Comparison of ENCODE assay signal across 21 mouse cellular contexts in the genomic region with DNA sequence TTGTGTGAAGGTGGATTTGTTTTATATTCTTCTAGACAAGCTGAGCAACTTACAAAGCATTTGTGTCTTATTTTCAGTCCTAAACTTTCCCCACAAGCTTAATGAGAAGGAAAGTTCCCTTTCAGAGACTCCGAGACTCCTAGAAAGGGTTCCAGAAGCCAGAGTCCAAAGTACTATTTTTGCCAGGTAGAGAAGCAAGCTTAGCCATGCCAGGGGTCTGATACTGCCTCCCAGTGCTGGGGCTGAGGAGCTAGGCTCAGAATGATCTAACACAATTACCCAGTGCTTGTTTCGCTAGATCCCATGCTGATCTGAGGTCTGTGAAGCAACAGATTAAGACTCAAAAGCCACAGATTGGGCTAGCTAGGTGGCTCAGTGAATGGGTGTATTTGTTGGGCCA.
DNase-seq lines count a peak whose midpoint lies in the region.
"Had no signal": no experiment of that assay in that cellular context is flagged by ENCODE, and none has a peak within 500 bp of the region (broad histone marks: within the 10 kb centered on the region; RNA-seq: fewer than 3 reads in every experiment).

No protein-coding gene starts in this region.

- no peaks in the 10 kb centered on the region for H3K36me3 ChIP-seq in heart, embryonic 10.5 days
- H3K36me3 ChIP-seq: forebrain, embryonic 10.5 days; heart, embryonic 12.5 days; hindbrain, embryonic 12.5 days; hindbrain, embryonic 15.5 days had no signal

- no peak for DNase-seq in heart, embryonic 10.5 days (ENCODE audit: low spot score)
- no peak for DNase-seq in heart, adult 11 months
- DNase-seq in kidney, adult 11 months, result peak; percentile 48
- no peak for DNase-seq in kidney, adult 18-20 months
- DNase-seq in kidney, adult 9 months, result peak; percentile 71
- no peak for DNase-seq in kidney, postnatal 10 days
- DNase-seq in kidney, postnatal 36 days, result peak; percentile 52 to 67
- no peak for DNase-seq in adrenal gland, adult (ENCODE audit: inconsistent age in 2 of 2, low spot score in 1 of 2)
- DNase-seq: adrenal gland, postnatal 10 days; adrenal gland, postnatal 36 days; cerebellum, adult 18-20 months; cerebellum, adult 9-10 months; cerebellum, postnatal 14 days; gastrocnemius, postnatal 10 days; gastrocnemius, postnatal 36 days; heart, postnatal 14 days had no signal

- peaks cover 13% of the 10 kb centered on the region for H3K4me1 ChIP-seq in heart, embryonic 10.5 days
- H3K4me1 ChIP-seq: forebrain, embryonic 13.5 days; hindbrain, embryonic 12.5 days; hindbrain, embryonic 15.5 days had no signal

- no peaks in the 10 kb centered on the region for H3K9me3 ChIP-seq in heart, embryonic 10.5 days
- H3K9me3 ChIP-seq: forebrain, embryonic 10.5 days; forebrain, embryonic 13.5 days; heart, embryonic 12.5 days; hindbrain, embryonic 12.5 days; hindbrain, embryonic 15.5 days had no signal

- H3K27ac ChIP-seq in heart, embryonic 10.5 days, result peak overlapping the region; percentile 70; the same call in 1 of the 2 replicates
- H3K27ac ChIP-seq: forebrain, embryonic 10.5 days; forebrain, embryonic 13.5 days; hindbrain, embryonic 12.5 days; hindbrain, embryonic 15.5 days had no signal

- no peaks in the 10 kb centered on the region for H3K27me3 ChIP-seq in heart, embryonic 10.5 days (ENCODE audit: insufficient read depth, poor library complexity, severe bottlenecking)
- H3K27me3 ChIP-seq: forebrain, embryonic 13.5 days; heart, embryonic 12.5 days; hindbrain, embryonic 12.5 days; hindbrain, embryonic 15.5 days had no signal

- WGBS in heart, embryonic 10.5 days, result 74% methylated on average over 2 of the region's 2 CpGs

- H3K4me3 ChIP-seq in heart, embryonic 10.5 days, result no peak overlapping the region
- H3K4me3 ChIP-seq: forebrain, embryonic 10.5 days; forebrain, embryonic 13.5 days; heart, embryonic 12.5 days; hindbrain, embryonic 12.5 days; hindbrain, embryonic 15.5 days had no signal

Comparison
In these comparisons a context has a peak if more than half of its experiments do, and no peak if none do; other contexts are left out.
1. DNase-seq: peak in kidney, adult 11 months (single experiment), kidney, adult 9 months (single experiment) and kidney, postnatal 36 days (2 of 2); none in heart, embryonic 10.5 days (single experiment), heart, adult 11 months (single experiment), kidney, adult 18-20 months (single experiment), kidney, postnatal 10 days (single experiment) and adrenal gland, adult (0 of 2).